Mouse (Mus musculus) 416B (cell line): ENCODE measurements around the gene BC048403.

Experiments
- DNase-seq: peaks from one replicate; pipeline ENCODE4 v3.0.0; 2011; ENCODE audit warnings: low read depth

BC048403 gene

GRCm38 (mm10) chr10:121739548-121740505 is at the start of gene BC048403:
BC048403 (plus strand) TSS chr10:121739937.
- peak; percentile 83 for DNase-seq

- DNase-seq = no peak
Observed at GRCm38 (mm10) chr10:121692944-121693579, 46.7 kb upstream of the BC048403 start.

- peak; percentile 23 for DNase-seq
Observed at GRCm38 (mm10) chr10:121694567-121694966, 45.2 kb upstream of the BC048403 start.

- DNase-seq = peak; percentile 76
Observed at GRCm38 (mm10) chr10:121701296-121702248, 38.2 kb upstream of the BC048403 start.

GRCm38 (mm10) chr10:121703619-121704018 is 36.1 kb upstream of the BC048403 start:
- DNase-seq = no peak

GRCm38 (mm10) chr10:121704871-121705270 is 34.9 kb upstream of the BC048403 start:
- DNase-seq = peak; percentile 21

GRCm38 (mm10) chr10:121705399-121706163 is 34.2 kb upstream of the BC048403 start:
- peak; percentile 78 for DNase-seq

- DNase-seq = no peak
Observed at GRCm38 (mm10) chr10:121716862-121717261, 22.9 kb upstream of the BC048403 start.

- no peak for DNase-seq
Observed at GRCm38 (mm10) chr10:121718896-121719585, 20.7 kb upstream of the BC048403 start.

- DNase-seq = no peak
Observed at GRCm38 (mm10) chr10:121720701-121721100, 19.0 kb upstream of the BC048403 start.

- DNase-seq = no peak
Observed at GRCm38 (mm10) chr10:121726505-121726904, 13.2 kb upstream of the BC048403 start.

GRCm38 (mm10) chr10:121727151-121727550 is 12.6 kb upstream of the BC048403 start:
- no peak for DNase-seq

- DNase-seq = no peak
Observed at GRCm38 (mm10) chr10:121728226-121728625, 11.5 kb upstream of the BC048403 start.

- DNase-seq = no peak
Observed at GRCm38 (mm10) chr10:121731048-121731725, 8.6 kb upstream of the BC048403 start.

- no peak for DNase-seq
Observed at GRCm38 (mm10) chr10:121732542-121732941, 7.2 kb upstream of the BC048403 start.

- no peak for DNase-seq
Observed at GRCm38 (mm10) chr10:121737256-121737655, 2.5 kb upstream of the BC048403 start.

GRCm38 (mm10) chr10:121742336-121742735 is 2.6 kb downstream of the BC048403 start:
- DNase-seq = no peak

- DNase-seq = peak; percentile 36
Observed at GRCm38 (mm10) chr10:121750175-121750574, 10.4 kb downstream of the BC048403 start.

GRCm38 (mm10) chr10:121754237-121754636 is 14.5 kb downstream of the BC048403 start:
- DNase-seq = no peak

GRCm38 (mm10) chr10:121755822-121756221 is 16.1 kb downstream of the BC048403 start:
- no peak for DNase-seq
